Mouse (Mus musculus) G1E (cell line): ENCODE data around the gene Defb21. TPM values are rescaled to one million over a fixed set of nuclear protein-coding genes. Genes with fewer than 3 reads are reported as not detected.
A peak's percentile ranks its signal among the peaks of the same experiment; 100 is the strongest.

Experiments
- ATAC-seq: 2 replicates; pipeline ENCODE4 v1.8.0; 2016; ENCODE audit warnings: mild to moderate bottlenecking; ENCODE audit not compliant: insufficient number of reproducible peaks, poor library complexity, low FRiP score, severe bottlenecking; ENCODE audit errors: extremely low read depth
- DNase-seq: peaks from one replicate; pipeline ENCODE4 v3.0.0; 2012; ENCODE audit warnings: low spot score
- H3K27me3 ChIP-seq: 2 replicates; pipeline ENCODE4 v1.6.1; 2012; ENCODE audit warnings: mild to moderate bottlenecking, low read length, inconsistent platforms; ENCODE audit not compliant: insufficient read depth
- H3K36me3 ChIP-seq: replicated peaks from 2 replicates; pipeline ENCODE3; 2012; ENCODE audit warnings: mild to moderate bottlenecking, inconsistent platforms
- H3K4me1 ChIP-seq: 2 replicates; pipeline ENCODE4 v1.6.1; 2012; ENCODE audit warnings: low read depth, low read length, inconsistent platforms, mixed read lengths; ENCODE audit not compliant: insufficient read depth
- H3K4me3 ChIP-seq: 2 replicates; pipeline ENCODE4 v1.5.1; 2012; ENCODE audit warnings: low read depth, mild to moderate bottlenecking, inconsistent platforms, low read length, moderate library complexity, mixed read lengths
- H3K9me3 ChIP-seq: replicated peaks from 2 replicates; pipeline ENCODE4 v1.6.1; 2012; ENCODE audit warnings: inconsistent platforms
- CTCF ChIP-seq: IDR thresholded peaks from 2 replicates; pipeline ENCODE4 v1.5.1; 2012; ENCODE audit warnings: low read depth, low read length, inconsistent platforms, mixed read lengths
- GATA1 ChIP-seq: IDR thresholded peaks from 2 replicates; pipeline ENCODE4 v1.6.1; 2012; ENCODE audit warnings: borderline replicate concordance, low read length, inconsistent platforms, mixed read lengths
- GATA2 ChIP-seq: IDR thresholded peaks from 2 replicates; pipeline ENCODE4 v1.6.1; 2012; ENCODE audit warnings: low read depth, low read length, inconsistent platforms, borderline replicate concordance
- POLR2AphosphoS5 ChIP-seq: IDR thresholded peaks from 2 replicates; pipeline ENCODE4 v1.6.1; 2012; ENCODE audit warnings: low read depth, low read length, inconsistent platforms; ENCODE audit not compliant: insufficient replicate concordance
- TAL1 ChIP-seq: conservative IDR thresholded peaks from 2 replicates; pipeline ENCODE4 v1.6.1; 2012; ENCODE audit warnings: low read depth, low read length, inconsistent platforms, mixed read lengths
- polyA plus RNA-seq: library from polyadenylated mRNA; stranded (reverse); fragments of >175 nt; gene quantifications from 2 replicates; pipeline ENCODE4 v1.2.3, GENCODE M21; 2012
- total RNA-seq, 2 experiments: library from RNA; stranded (forward) in 1 of 2; stranded (reverse) in 1 of 2; fragments of 200-1000 nt in 1 of 2; fragments of >200 nt in 1 of 2; fragmentation: Nextera tagmentation in 1 of 2; gene quantifications; 2 replicates each; pipeline ENCODE4 v1.2.3; 2014 to 2017

The Defb21 gene
- total and polyA plus RNA-seq, 3 experiments: not detected

DNA sequence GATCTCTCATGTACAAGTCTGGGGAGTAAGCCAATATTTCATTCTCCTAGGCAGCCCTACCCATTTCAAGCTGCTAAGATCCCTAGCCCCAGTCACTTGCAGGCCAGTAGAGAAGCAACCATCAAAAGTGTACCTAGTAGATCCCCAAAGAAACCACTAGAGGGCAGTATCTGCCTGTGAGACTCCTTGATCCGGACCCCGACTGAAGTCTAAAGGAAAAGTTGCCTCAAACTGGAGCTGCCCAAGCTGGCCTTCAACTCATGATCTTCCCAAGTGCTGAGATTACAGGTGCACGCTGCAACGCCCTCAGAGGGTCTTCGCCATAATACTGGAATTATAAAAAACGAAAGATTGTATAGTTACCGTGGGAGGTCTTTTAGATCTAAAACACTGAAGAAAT, 43.0 kb downstream of the Defb21 start:
- Histone ChIP-seq H3K27me3 (peaks cover 12% of the 10 kb centered on the region), H3K9me3 (no peaks in the 10 kb centered on the region), H3K4me3 (no peak overlapping the region), H3K4me1 (no peaks in the 10 kb centered on the region; the same call in 1 of the 2 replicates), H3K36me3 (no peaks in the 10 kb centered on the region)
- TF ChIP-seq TAL1: no peak
- peak; percentile 70 for TF ChIP-seq CTCF
- ATAC-seq (no peak; the same call in 1 of the 2 replicates), DNase-seq (peak; percentile 74)

DNA sequence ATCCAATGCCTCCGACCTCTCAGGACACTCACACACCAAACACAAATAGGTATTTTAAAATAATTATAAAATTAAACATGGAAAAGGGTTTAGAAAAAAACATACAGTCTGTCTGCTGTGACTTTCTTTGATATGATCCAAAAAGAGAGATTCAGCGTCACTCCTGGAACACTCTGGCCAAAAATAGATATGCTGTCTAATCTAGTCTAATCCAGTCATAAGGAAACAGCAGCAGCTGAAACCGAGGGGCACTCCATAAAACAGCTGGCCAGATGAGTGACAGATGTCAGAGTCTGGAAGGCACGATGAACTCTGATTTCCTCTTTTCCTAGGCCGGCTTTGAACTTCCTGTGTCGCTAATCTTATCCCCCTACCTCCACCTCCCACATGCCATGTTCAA, 43.9 kb downstream of the Defb21 start:
- H3K9me3 ChIP-seq: no peaks in the 10 kb centered on the region
- no peak overlapping the region for H3K4me3 ChIP-seq
- H3K4me1 ChIP-seq: no peaks in the 10 kb centered on the region; the same call in 1 of the 2 replicates
- H3K27me3 ChIP-seq: peaks cover 11% of the 10 kb centered on the region
- H3K36me3 ChIP-seq: no peaks in the 10 kb centered on the region
- TF ChIP-seq CTCF (no peak), GATA2 (no peak), POLR2AphosphoS5 (no peak), TAL1 (no peak), GATA1 (no peak)
- no peak for ATAC-seq
- no peak for DNase-seq

DNA sequence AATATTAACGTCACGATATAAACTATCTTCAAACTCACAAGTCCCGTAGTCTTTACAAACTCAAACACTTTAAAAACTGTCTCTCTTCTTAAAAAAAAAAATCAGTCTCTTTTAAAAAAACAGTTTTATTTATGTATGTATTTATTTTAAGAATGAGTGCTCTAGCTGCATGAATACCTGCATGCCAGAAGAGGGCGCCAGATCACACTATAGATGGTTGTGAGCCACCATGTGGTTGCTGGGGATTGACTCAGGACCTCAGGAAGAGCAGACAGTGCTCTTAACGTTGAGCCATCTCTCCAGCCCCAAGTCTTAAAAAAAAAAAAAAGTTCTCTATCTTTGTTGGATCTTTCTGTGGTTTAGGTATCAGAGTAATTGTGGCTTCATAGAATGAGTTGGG, 44.8 kb downstream of the Defb21 start:
- Histone ChIP-seq H3K4me1 (no peaks in the 10 kb centered on the region; the same call in 1 of the 2 replicates), H3K27me3 (peaks cover 8% of the 10 kb centered on the region), H3K4me3 (no peak overlapping the region), H3K9me3 (no peaks in the 10 kb centered on the region), H3K36me3 (no peaks in the 10 kb centered on the region)
- DNase-seq: no peak
- ATAC-seq: no peak
- TF ChIP-seq POLR2AphosphoS5 (no peak), GATA1 (no peak), GATA2 (no peak), CTCF (no peak), TAL1 (no peak)

DNA sequence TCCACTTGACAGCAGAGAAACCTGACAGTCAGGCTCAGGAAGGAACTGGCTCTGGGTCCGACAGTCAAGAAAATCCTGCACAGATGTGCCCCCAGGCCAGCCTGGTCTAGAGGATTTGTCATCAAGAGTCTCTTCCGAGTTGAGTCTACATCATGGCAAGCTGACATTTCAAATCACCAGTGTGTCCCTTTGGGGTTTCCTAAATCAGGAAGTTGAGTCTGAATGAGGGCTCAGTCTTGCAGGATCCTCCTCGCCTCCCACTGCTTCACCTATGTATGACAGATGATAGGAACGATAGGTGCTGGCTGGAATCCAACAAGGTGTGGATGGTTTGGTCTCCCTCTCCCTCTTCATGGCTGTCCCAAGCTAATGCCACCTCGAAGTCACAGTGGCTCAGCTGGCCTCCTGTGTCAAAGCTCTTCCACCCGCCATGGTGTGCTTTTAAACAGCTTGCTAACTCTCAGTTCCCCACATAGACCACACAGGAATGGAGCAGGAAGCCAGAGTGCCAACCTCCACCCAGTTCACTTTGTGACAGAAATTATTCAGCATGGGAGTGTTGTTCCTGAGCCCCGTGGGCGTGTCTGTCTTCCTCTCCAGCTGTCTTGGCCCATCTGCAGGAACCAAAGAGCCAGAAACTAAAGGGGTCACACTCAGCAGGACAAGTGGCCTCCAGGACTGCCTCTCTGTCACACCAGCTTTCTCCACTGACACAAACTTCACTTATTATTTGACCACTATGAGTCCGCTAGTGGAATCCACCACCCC, 48.0 kb downstream of the Defb21 start:
- H3K9me3 ChIP-seq: no peaks in the 10 kb centered on the region
- peaks cover 10% of the 10 kb centered on the region for H3K27me3 ChIP-seq
- H3K4me1 ChIP-seq: no peaks in the 10 kb centered on the region; the same call in 1 of the 2 replicates
- TF ChIP-seq GATA2: no peak
- TF ChIP-seq TAL1: no peak
- no peak for TF ChIP-seq CTCF
- no peak for TF ChIP-seq POLR2AphosphoS5
- no peak for TF ChIP-seq GATA1
- no peak for DNase-seq
- H3K36me3 ChIP-seq: no peaks in the 10 kb centered on the region
- H3K4me3 ChIP-seq: no peak overlapping the region
- ATAC-seq: no peak

DNA sequence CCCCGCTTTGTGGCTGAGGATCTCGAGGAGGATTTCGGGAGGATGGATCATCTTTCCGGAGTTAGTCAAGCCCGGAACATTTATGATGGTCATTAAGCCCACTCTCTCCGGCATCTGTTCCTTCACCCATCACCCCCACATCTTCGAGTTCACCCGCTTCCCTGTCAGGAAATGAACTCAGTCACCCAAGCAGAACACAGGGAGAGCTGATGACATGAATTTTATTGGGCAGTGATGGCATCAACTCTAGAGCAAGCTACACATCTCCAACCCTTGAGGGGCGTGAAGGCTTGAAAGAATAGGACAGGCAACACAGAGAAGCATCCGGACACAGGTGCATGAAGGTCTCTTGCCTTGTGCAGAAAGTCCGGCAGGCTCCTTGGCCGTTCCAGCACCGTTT, 49.6 kb downstream of the Defb21 start:
- TF ChIP-seq GATA2 (no peak), GATA1 (no peak), TAL1 (no peak), POLR2AphosphoS5 (no peak), CTCF (no peak)
- no peaks in the 10 kb centered on the region for H3K9me3 ChIP-seq
- no peaks in the 10 kb centered on the region for H3K4me1 ChIP-seq
- H3K4me3 ChIP-seq: no peak overlapping the region
- DNase-seq (no peak), ATAC-seq (no peak)
- H3K36me3 ChIP-seq: no peaks in the 10 kb centered on the region
- H3K27me3 ChIP-seq: peaks cover 13% of the 10 kb centered on the region

DNA sequence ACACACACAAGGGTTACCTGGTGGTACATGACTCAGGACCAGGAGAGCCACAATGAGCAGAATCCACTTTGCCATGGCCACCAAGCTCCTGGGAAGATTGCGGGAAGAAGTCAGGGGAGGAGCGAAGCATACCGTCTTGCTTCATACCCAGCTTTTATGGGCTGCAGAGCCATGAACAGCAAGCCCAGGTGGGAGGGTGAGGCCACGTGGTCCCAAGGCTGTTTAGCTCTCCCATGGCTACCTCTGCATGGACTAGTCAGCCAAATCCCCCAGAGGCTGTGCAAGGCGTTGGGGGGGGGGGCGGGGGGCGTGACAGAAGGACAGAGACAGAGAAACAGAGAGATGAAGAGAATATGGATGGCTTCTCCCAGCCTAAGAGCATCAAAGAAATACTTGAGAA, 50.4 kb downstream of the Defb21 start, which contains the start of gene Defb25:
Gene Defb25, minus strand, starts transcription at position 101 of the 400 bp plus-strand sequence.
- peaks cover 17% of the 10 kb centered on the region for H3K27me3 ChIP-seq
- DNase-seq (no peak), ATAC-seq (no peak)
- no peaks in the 10 kb centered on the region for H3K4me1 ChIP-seq
- TF ChIP-seq TAL1 (no peak), POLR2AphosphoS5 (no peak), GATA2 (no peak), CTCF (no peak), GATA1 (no peak)
- H3K9me3 ChIP-seq: no peaks in the 10 kb centered on the region
- no peak within 1 kb of the TSS for H3K4me3 ChIP-seq
- H3K36me3 ChIP-seq: no peaks in the 10 kb centered on the region

Other genes with a start within 250 kb of the Defb21 start
Only the 20 nearest of the 22 such genes appear.
- not detected in 2 replicates for gene Nrsn2, start 196.1 kb upstream of the Defb21 start, total RNA-seq (2014; fragmentation: Nextera tagmentation)
- gene Nrsn2, start 196.1 kb upstream of the Defb21 start, total RNA-seq (2017): 0.17 TPM in 1 of 2 replicates, not detected in the other
- not detected in 2 replicates for gene Nrsn2, start 196.1 kb upstream of the Defb21 start, polyA plus RNA-seq
- gene Sox12, start 174.7 kb upstream of the Defb21 start, total RNA-seq (2014; fragmentation: Nextera tagmentation): 29.4 and 34.4 TPM in 2 replicates
- 0.98 and 1.7 TPM in 2 replicates for gene Sox12, start 174.7 kb upstream of the Defb21 start, total RNA-seq (2017)
- 60.0 and 62.8 TPM in 2 replicates for gene Sox12, start 174.7 kb upstream of the Defb21 start, polyA plus RNA-seq
- 21.1 and 23.7 TPM in 2 replicates for gene Zcchc3, start 157.7 kb upstream of the Defb21 start, total RNA-seq (2014; fragmentation: Nextera tagmentation)
- 12.4 and 12.9 TPM in 2 replicates for gene Zcchc3, start 157.7 kb upstream of the Defb21 start, total RNA-seq (2017)
- gene Zcchc3, start 157.7 kb upstream of the Defb21 start, polyA plus RNA-seq: 21.8 and 22.8 TPM in 2 replicates
- gene 6820408C15Rik, start 157.2 kb upstream of the Defb21 start, total RNA-seq (2014; fragmentation: Nextera tagmentation): 2.1 and 3.8 TPM in 2 replicates
- gene 6820408C15Rik, start 157.2 kb upstream of the Defb21 start, total RNA-seq (2017): 0.49 and 0.64 TPM in 2 replicates
- 0.17 and 0.18 TPM in 2 replicates for gene 6820408C15Rik, start 157.2 kb upstream of the Defb21 start, polyA plus RNA-seq
- gene Defb23, start 108.1 kb upstream of the Defb21 start, total RNA-seq (2014; fragmentation: Nextera tagmentation): not detected in 2 replicates
- 0.29 TPM in 1 of 2 replicates, not detected in the other for gene Defb23, start 108.1 kb upstream of the Defb21 start, total RNA-seq (2017)
- not detected in 2 replicates for gene Defb23, start 108.1 kb upstream of the Defb21 start, polyA plus RNA-seq
- gene Defb20, start 95.7 kb upstream of the Defb21 start, total RNA-seq (2014; fragmentation: Nextera tagmentation): not detected in 2 replicates
- 0.22 TPM in 1 of 2 replicates, not detected in the other for gene Defb20, start 95.7 kb upstream of the Defb21 start, total RNA-seq (2017)
- gene Defb20, start 95.7 kb upstream of the Defb21 start, polyA plus RNA-seq: not detected in 2 replicates
- gene Defb22, start 82.6 kb upstream of the Defb21 start, total RNA-seq (2014; fragmentation: Nextera tagmentation): not detected in 2 replicates
- gene Defb22, start 82.6 kb upstream of the Defb21 start, total RNA-seq (2017): not detected in 2 replicates
- gene Defb22, start 82.6 kb upstream of the Defb21 start, polyA plus RNA-seq: not detected in 2 replicates
- gene Defb26, start 61.1 kb upstream of the Defb21 start, total RNA-seq (2014; fragmentation: Nextera tagmentation): not detected in 2 replicates
- gene Defb26, start 61.1 kb upstream of the Defb21 start, total RNA-seq (2017): not detected in 2 replicates
- gene Defb26, start 61.1 kb upstream of the Defb21 start, polyA plus RNA-seq: not detected in 2 replicates
- gene Defb28, start 54.5 kb upstream of the Defb21 start, total RNA-seq (2014; fragmentation: Nextera tagmentation): not detected in 2 replicates
- gene Defb28, start 54.5 kb upstream of the Defb21 start, total RNA-seq (2017): not detected in 2 replicates
- not detected in 2 replicates for gene Defb28, start 54.5 kb upstream of the Defb21 start, polyA plus RNA-seq
- not detected in 2 replicates for gene Defb29, start 32.6 kb upstream of the Defb21 start, total RNA-seq (2014; fragmentation: Nextera tagmentation)
- not detected in 2 replicates for gene Defb29, start 32.6 kb upstream of the Defb21 start, total RNA-seq (2017)
- not detected in 2 replicates for gene Defb29, start 32.6 kb upstream of the Defb21 start, polyA plus RNA-seq
- not detected in 2 replicates for gene Gm17416, start 3.4 kb upstream of the Defb21 start, total RNA-seq (2014; fragmentation: Nextera tagmentation)
- gene Gm17416, start 3.4 kb upstream of the Defb21 start, total RNA-seq (2017): not detected in 2 replicates
- gene Gm17416, start 3.4 kb upstream of the Defb21 start, polyA plus RNA-seq: not detected in 2 replicates
- not detected in 2 replicates for gene Defb19, start 7.6 kb downstream of the Defb21 start, total RNA-seq (2014; fragmentation: Nextera tagmentation)
- not detected in 2 replicates for gene Defb19, start 7.6 kb downstream of the Defb21 start, total RNA-seq (2017)
- not detected in 2 replicates for gene Defb19, start 7.6 kb downstream of the Defb21 start, polyA plus RNA-seq
- gene Defb45, start 26.7 kb downstream of the Defb21 start, total RNA-seq (2014; fragmentation: Nextera tagmentation): not detected in 2 replicates
- not detected in 2 replicates for gene Defb45, start 26.7 kb downstream of the Defb21 start, total RNA-seq (2017)
- not detected in 2 replicates for gene Defb45, start 26.7 kb downstream of the Defb21 start, polyA plus RNA-seq
- gene Defb36, start 31.6 kb downstream of the Defb21 start, total RNA-seq (2014; fragmentation: Nextera tagmentation): not detected in 2 replicates
- gene Defb36, start 31.6 kb downstream of the Defb21 start, total RNA-seq (2017): not detected in 2 replicates
- gene Defb36, start 31.6 kb downstream of the Defb21 start, polyA plus RNA-seq: not detected in 2 replicates
- not detected in 2 replicates for gene Defb25, start 50.3 kb downstream of the Defb21 start, total RNA-seq (2014; fragmentation: Nextera tagmentation)
- not detected in 2 replicates for gene Defb25, start 50.3 kb downstream of the Defb21 start, total RNA-seq (2017)
- gene Defb25, start 50.3 kb downstream of the Defb21 start, polyA plus RNA-seq: not detected in 2 replicates
- gene Rem1, start 54.2 kb downstream of the Defb21 start, total RNA-seq (2014; fragmentation: Nextera tagmentation): not detected in 2 replicates
- gene Rem1, start 54.2 kb downstream of the Defb21 start, total RNA-seq (2017): not detected in 2 replicates
- gene Rem1, start 54.2 kb downstream of the Defb21 start, polyA plus RNA-seq: not detected in 2 replicates
- gene H13, start 96.7 kb downstream of the Defb21 start, total RNA-seq (2014; fragmentation: Nextera tagmentation): 65.2 and 67.2 TPM in 2 replicates
- 43.2 and 50.6 TPM in 2 replicates for gene H13, start 96.7 kb downstream of the Defb21 start, total RNA-seq (2017)
- 54.2 and 60.8 TPM in 2 replicates for gene H13, start 96.7 kb downstream of the Defb21 start, polyA plus RNA-seq
- gene Mcts2, start 114.3 kb downstream of the Defb21 start, total RNA-seq (2014; fragmentation: Nextera tagmentation): 24.2 and 24.3 TPM in 2 replicates
- gene Mcts2, start 114.3 kb downstream of the Defb21 start, total RNA-seq (2017): 30.0 and 33.3 TPM in 2 replicates
- gene Mcts2, start 114.3 kb downstream of the Defb21 start, polyA plus RNA-seq: 2.1 and 2.6 TPM in 2 replicates
- 20.8 and 21.7 TPM in 2 replicates for gene Id1, start 163.5 kb downstream of the Defb21 start, total RNA-seq (2014; fragmentation: Nextera tagmentation)
- gene Id1, start 163.5 kb downstream of the Defb21 start, total RNA-seq (2017): 33.2 and 41.4 TPM in 2 replicates
- 110 TPM in 2 replicates for gene Id1, start 163.5 kb downstream of the Defb21 start, polyA plus RNA-seq
- not detected in 2 replicates for gene Cox4i2, start 181.4 kb downstream of the Defb21 start, total RNA-seq (2014; fragmentation: Nextera tagmentation)
- gene Cox4i2, start 181.4 kb downstream of the Defb21 start, total RNA-seq (2017): 0.16 TPM in 1 of 2 replicates, not detected in the other
- not detected in 2 replicates for gene Cox4i2, start 181.4 kb downstream of the Defb21 start, polyA plus RNA-seq